Mouse (Mus musculus): ENCODE data around the gene Irf2. TPM values are rescaled to one million over a fixed set of nuclear protein-coding genes. Genes with fewer than 3 reads are reported as not detected.

Irf2 gene
- polyA plus RNA-seq, 1 experiment from 2014 or later = 27.0 TPM

DNA sequence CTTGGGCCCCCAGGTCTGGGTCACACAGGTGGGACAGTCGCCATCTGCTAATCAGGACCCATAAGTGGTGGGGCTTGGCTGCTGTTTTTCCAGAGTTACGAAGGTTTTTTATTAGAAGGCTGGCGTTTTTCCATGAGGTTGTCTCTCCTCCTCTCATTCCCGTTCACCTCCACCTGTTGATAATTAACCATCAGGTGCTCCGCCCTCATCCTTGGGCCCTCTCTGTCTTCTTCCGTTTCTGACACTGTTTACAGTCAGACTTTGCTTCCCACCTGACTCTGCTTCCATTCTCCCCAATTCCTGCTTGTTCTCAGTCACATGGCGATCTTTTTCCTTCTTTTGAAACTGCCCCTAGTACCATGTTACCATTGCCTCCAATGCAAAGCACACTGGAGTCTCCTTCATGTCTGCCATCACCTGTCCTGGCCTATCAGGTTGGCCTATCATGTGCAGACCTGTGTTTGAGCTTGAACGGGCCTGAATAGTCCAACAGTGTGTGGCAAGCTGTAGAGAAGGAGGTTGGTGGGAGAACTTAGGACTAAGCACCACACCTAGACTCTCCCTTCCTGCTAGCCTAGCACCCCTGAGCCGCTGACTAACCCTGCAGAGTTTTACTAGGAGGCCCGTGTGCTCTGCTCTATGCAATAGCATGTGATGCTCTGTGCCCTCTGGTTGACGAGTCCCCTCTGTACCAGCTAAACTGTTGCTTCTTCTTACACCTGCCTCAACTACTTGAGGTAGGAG, 90.8 kb downstream of the Irf2 start:
- no peak overlapping the region for H3K4me3 ChIP-seq (ENCODE audit: low read depth, low read length)
- TF ChIP-seq EP300 (optimal IDR thresholded peaks at IDR 0.05) (no peak), CTCF (IDR thresholded peaks at IDR 0.05; ENCODE audit: low read depth) (no peak)
- DNase-seq (ENCODE audit: low spot score) (peak; percentile 53), ATAC-seq (ENCODE audit: low FRiP score, low TSS enrichment) (peak; percentile 73)
- H3K36me3 ChIP-seq (ENCODE audit: control insufficient read depth, insufficient read depth, low read length) = no peaks in the 10 kb centered on the region
- peak overlapping the region; percentile 83 for H3K27ac ChIP-seq (replicated peaks)
- H3K9ac ChIP-seq (ENCODE audit: low read length) = no peak overlapping the region
- H3K4me1 ChIP-seq (replicated peaks; ENCODE audit: control insufficient read depth, insufficient read depth) = peaks cover 8% of the 10 kb centered on the region
- no peak overlapping the region for H3K4me2 ChIP-seq (replicated peaks; ENCODE audit: low read depth)
- no peaks in the 10 kb centered on the region for H3K27me3 ChIP-seq (ENCODE audit: control insufficient read depth, insufficient read depth, low read length)
- 59% methylated on average over 11 of the region's 11 CpGs for WGBS
- H3K9me3 ChIP-seq (ENCODE audit: control insufficient read depth, low read length) = no peaks in the 10 kb centered on the region

DNA sequence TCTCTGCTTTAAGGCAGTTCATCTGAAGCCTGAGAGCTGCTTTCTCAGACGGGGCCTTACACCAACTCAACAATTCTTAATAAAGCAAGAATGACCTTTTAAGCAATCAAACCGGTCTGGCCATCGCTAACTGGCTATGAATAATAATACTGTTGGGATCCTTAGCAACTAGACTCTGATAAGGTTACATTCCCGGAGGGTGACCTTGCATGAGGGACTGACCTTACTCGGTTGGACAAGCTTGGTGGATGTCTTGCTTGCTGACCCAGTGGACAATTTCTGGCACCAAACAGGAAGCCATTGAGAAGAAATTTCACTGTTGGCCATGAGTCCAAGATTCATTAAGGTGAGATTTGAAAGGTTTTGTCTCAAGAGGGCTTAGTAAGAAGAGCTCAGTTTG, 92.4 kb downstream of the Irf2 start:
- Histone ChIP-seq H3K9me3 (ENCODE audit: control insufficient read depth, low read length) (no peaks in the 10 kb centered on the region), H3K9ac (ENCODE audit: low read length) (no peak overlapping the region), H3K4me2 (replicated peaks; ENCODE audit: low read depth) (no peak overlapping the region), H3K27ac (replicated peaks) (0 out of 2 replicates have a peak overlapping the region, but pooled peaks have one; percentile 0), H3K36me3 (ENCODE audit: control insufficient read depth, insufficient read depth, low read length) (no peaks in the 10 kb centered on the region), H3K4me3 (ENCODE audit: low read depth, low read length) (no peak overlapping the region), H3K27me3 (ENCODE audit: control insufficient read depth, insufficient read depth, low read length) (no peaks in the 10 kb centered on the region), H3K4me1 (replicated peaks; ENCODE audit: control insufficient read depth, insufficient read depth) (peaks cover 8% of the 10 kb centered on the region)
- ATAC-seq (ENCODE audit: low FRiP score, low TSS enrichment) = no peak
- peak; percentile 40 for DNase-seq (ENCODE audit: low spot score)
- TF ChIP-seq EP300 (optimal IDR thresholded peaks at IDR 0.05) (no peak), CTCF (IDR thresholded peaks at IDR 0.05; ENCODE audit: low read depth) (no peak)
- WGBS = 64% methylated on average over 5 of the region's 5 CpGs

DNA sequence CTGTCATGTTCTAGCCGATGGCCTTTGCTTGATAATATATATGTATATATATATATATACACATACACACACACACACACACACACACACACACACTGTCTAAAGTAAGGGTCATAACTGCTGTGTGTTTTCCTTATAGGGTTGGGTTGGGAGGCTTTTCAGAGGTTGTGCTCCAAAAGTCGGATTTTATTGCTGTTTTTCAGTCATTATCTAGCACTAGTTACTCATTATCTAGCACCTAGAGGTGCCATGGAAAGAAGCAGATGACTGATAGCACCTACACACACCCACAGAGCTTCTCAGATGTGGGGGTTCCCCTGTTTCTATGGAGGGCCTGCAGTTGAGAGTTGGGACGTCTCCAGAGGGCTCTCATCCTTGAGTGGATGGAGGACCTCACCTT, 92.9 kb downstream of the Irf2 start:
- no peaks in the 10 kb centered on the region for H3K36me3 ChIP-seq (ENCODE audit: control insufficient read depth, insufficient read depth, low read length)
- H3K9me3 ChIP-seq (ENCODE audit: control insufficient read depth, low read length) = no peaks in the 10 kb centered on the region
- WGBS = 60% methylated on average over 3 of the region's 3 CpGs
- DNase-seq (ENCODE audit: low spot score) = no peak
- no peak overlapping the region for H3K4me2 ChIP-seq (replicated peaks; ENCODE audit: low read depth)
- ATAC-seq (ENCODE audit: low FRiP score, low TSS enrichment) = no peak
- H3K4me3 ChIP-seq (ENCODE audit: low read depth, low read length) = no peak overlapping the region
- no peak overlapping the region for H3K27ac ChIP-seq (replicated peaks)
- peaks cover 8% of the 10 kb centered on the region for H3K4me1 ChIP-seq (replicated peaks; ENCODE audit: control insufficient read depth, insufficient read depth)
- no peak for TF ChIP-seq CTCF (IDR thresholded peaks at IDR 0.05; ENCODE audit: low read depth)
- no peak for TF ChIP-seq EP300 (optimal IDR thresholded peaks at IDR 0.05)
- no peak overlapping the region for H3K9ac ChIP-seq (ENCODE audit: low read length)
- H3K27me3 ChIP-seq (ENCODE audit: control insufficient read depth, insufficient read depth, low read length) = no peaks in the 10 kb centered on the region

DNA sequence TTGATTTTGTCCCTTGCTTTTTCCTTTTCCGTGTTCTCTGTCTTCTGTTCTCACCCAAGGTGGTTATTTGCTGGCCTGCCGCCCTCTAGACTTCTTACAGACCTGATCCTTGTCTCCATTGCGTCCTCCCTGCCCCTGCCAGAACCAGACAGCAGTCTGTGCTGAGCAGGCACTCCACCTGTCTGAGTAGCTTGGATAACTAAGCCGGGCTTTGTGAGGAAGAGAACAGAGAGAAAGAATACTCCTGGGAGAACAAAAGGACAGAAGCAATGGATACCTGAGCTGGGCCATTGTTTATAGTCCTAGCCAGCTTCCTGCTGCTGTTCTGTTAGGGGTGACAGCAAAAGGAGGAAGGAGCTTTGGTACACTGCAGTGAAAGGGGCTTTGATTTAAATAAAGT, 94.2 kb downstream of the Irf2 start:
- 64% methylated on average over 4 of the region's 4 CpGs for WGBS
- Histone ChIP-seq H3K27ac (replicated peaks) (no peak overlapping the region), H3K9me3 (ENCODE audit: control insufficient read depth, low read length) (no peaks in the 10 kb centered on the region), H3K27me3 (ENCODE audit: control insufficient read depth, insufficient read depth, low read length) (no peaks in the 10 kb centered on the region), H3K4me3 (ENCODE audit: low read depth, low read length) (no peak overlapping the region), H3K9ac (ENCODE audit: low read length) (no peak overlapping the region), H3K4me1 (replicated peaks; ENCODE audit: control insufficient read depth, insufficient read depth) (peaks cover 5% of the 10 kb centered on the region), H3K4me2 (replicated peaks; ENCODE audit: low read depth) (no peak overlapping the region), H3K36me3 (ENCODE audit: control insufficient read depth, insufficient read depth, low read length) (no peaks in the 10 kb centered on the region)
- no peak for ATAC-seq (ENCODE audit: low FRiP score, low TSS enrichment)
- TF ChIP-seq EP300 (optimal IDR thresholded peaks at IDR 0.05) = no peak
- TF ChIP-seq CTCF (IDR thresholded peaks at IDR 0.05; ENCODE audit: low read depth) = no peak
- DNase-seq (ENCODE audit: low spot score) = no peak

DNA sequence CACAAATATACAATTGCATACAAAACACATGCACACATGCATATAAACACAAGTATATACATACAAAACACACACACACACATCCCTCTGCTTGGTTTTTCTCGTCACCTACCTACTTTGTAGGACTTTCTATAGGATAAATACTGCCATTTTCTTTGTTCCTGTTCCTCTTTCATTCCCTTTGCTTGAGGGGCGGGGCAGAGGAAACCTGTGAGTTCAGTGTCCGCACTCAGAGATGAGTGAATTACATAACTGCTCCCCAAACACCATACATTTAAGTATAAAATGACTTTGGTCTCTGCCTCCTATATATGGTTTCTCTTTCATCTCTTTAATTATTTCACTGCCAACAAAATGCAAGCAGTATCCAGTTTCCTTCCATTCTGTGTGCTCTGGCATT, 94.9 kb downstream of the Irf2 start:
- ATAC-seq (ENCODE audit: low FRiP score, low TSS enrichment) (no peak), DNase-seq (ENCODE audit: low spot score) (no peak)
- Histone ChIP-seq H3K9me3 (ENCODE audit: control insufficient read depth, low read length) (no peaks in the 10 kb centered on the region), H3K9ac (ENCODE audit: low read length) (no peak overlapping the region), H3K27ac (replicated peaks) (no peak overlapping the region), H3K4me2 (replicated peaks; ENCODE audit: low read depth) (no peak overlapping the region), H3K4me1 (replicated peaks; ENCODE audit: control insufficient read depth, insufficient read depth) (no peaks in the 10 kb centered on the region; the same call in none of the 2 replicates), H3K4me3 (ENCODE audit: low read depth, low read length) (no peak overlapping the region), H3K36me3 (ENCODE audit: control insufficient read depth, insufficient read depth, low read length) (no peaks in the 10 kb centered on the region), H3K27me3 (ENCODE audit: control insufficient read depth, insufficient read depth, low read length) (no peaks in the 10 kb centered on the region)
- 73% methylated on average over 3 of the region's 3 CpGs for WGBS
- TF ChIP-seq CTCF (IDR thresholded peaks at IDR 0.05; ENCODE audit: low read depth) (no peak), EP300 (optimal IDR thresholded peaks at IDR 0.05) (no peak)

DNA sequence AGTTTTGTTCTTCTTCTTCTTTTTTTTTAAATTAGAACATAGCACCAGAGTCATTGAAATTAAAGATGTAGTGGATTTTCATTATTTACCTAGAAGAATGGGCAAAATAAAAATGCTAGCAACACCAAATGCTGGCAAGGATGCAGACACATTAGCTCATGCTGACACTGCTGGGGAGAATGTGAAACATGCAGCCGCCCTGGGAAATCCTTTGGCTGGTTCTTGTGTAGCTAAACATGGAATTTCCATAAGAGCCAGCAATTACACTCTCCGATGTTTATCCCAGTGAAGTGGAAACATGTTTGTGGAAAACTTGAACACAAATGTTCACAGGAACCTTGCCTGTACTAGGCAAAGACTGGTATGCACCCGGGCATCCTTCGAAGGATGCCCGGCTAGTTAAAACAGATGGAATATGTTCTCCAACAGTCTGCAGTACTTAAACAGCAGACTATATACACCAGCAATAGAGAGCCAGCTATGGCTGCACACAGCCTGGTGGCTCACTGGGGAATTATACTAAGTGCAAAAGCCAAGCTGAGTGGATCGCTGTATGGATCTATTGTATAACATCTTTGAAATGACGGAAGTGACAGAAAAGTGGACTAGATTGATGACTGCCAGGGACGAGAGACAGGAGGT, 96.6 kb downstream of the Irf2 start:
- DNase-seq (ENCODE audit: low spot score) (no peak), ATAC-seq (ENCODE audit: low FRiP score, low TSS enrichment) (no peak)
- Histone ChIP-seq H3K9me3 (ENCODE audit: control insufficient read depth, low read length) (no peaks in the 10 kb centered on the region), H3K4me1 (replicated peaks; ENCODE audit: control insufficient read depth, insufficient read depth) (no peaks in the 10 kb centered on the region; the same call in 1 of the 2 replicates), H3K36me3 (ENCODE audit: control insufficient read depth, insufficient read depth, low read length) (no peaks in the 10 kb centered on the region), H3K4me2 (replicated peaks; ENCODE audit: low read depth) (no peak overlapping the region), H3K9ac (ENCODE audit: low read length) (no peak overlapping the region), H3K4me3 (ENCODE audit: low read depth, low read length) (no peak overlapping the region), H3K27me3 (ENCODE audit: control insufficient read depth, insufficient read depth, low read length) (no peaks in the 10 kb centered on the region), H3K27ac (replicated peaks) (no peak overlapping the region)
- 80% methylated on average over 8 of the region's 8 CpGs for WGBS
- no peak for TF ChIP-seq CTCF (IDR thresholded peaks at IDR 0.05; ENCODE audit: low read depth)
- TF ChIP-seq EP300 (optimal IDR thresholded peaks at IDR 0.05) = no peak
